Mouse (Mus musculus) embryonic facial prominence, embryonic 11.5 days (tissue): Measurements from ENCODE around the gene Commd1. TPM values are rescaled to one million over a fixed set of nuclear protein-coding genes. Genes with fewer than 3 reads are reported as not detected.

ENCODE experiments used
- ATAC-seq: fragments of 200-750 bp; cut with Nextera tagmentation; replicated peaks from 2 replicates; pipeline ENCODE4 v1.8.0; 2017; ENCODE audit warnings: low read depth; ENCODE audit not compliant: insufficient number of reproducible peaks, low FRiP score, low TSS enrichment
- DNase-seq: peaks from one replicate; pipeline ENCODE4 v3.0.0-alpha.2; 2015; ENCODE audit warnings: low spot score
- H3K27ac ChIP-seq: fragments of 300-500 bp; sonication (generic); replicated peaks from 2 replicates; pipeline ENCODE4 v1.5.1; 2014; ENCODE audit warnings: mild to moderate bottlenecking, low read depth, low read length, control low read depth
- H3K27me3 ChIP-seq: fragments of 300-500 bp; sonication (generic); 2 replicates; pipeline ENCODE4 v1.6.1; 2014; ENCODE audit warnings: mild to moderate bottlenecking, low read length, moderate library complexity, mixed read lengths; ENCODE audit not compliant: control insufficient read depth, insufficient read depth
- H3K36me3 ChIP-seq: fragments of 300-500 bp; sonication (generic); replicated peaks from 2 replicates; pipeline ENCODE4 v1.6.1; 2014; ENCODE audit warnings: low read depth, mild to moderate bottlenecking, low read length, moderate library complexity, mixed read lengths; ENCODE audit not compliant: control insufficient read depth, insufficient read depth
- H3K4me1 ChIP-seq: fragments of 300-500 bp; sonication (generic); 2 replicates; pipeline ENCODE4 v1.6.1; 2014; ENCODE audit warnings: low read length, mixed read lengths; ENCODE audit not compliant: control insufficient read depth, insufficient read depth
- H3K4me2 ChIP-seq: fragments of 300-500 bp; sonication (generic); 2 replicates; pipeline ENCODE4 v1.6.1; 2014; ENCODE audit warnings: low read depth, mild to moderate bottlenecking, control low read depth, low read length, moderate library complexity
- H3K4me3 ChIP-seq: fragments of 300-500 bp; sonication (generic); 2 replicates; pipeline ENCODE4 v1.5.1; 2014; ENCODE audit warnings: low read depth, low read length, control low read depth
- H3K9ac ChIP-seq: fragments of 300-500 bp; sonication (generic); replicated peaks from 2 replicates; pipeline ENCODE4 v1.6.1; 2014; ENCODE audit warnings: mild to moderate bottlenecking, control low read depth, low read length
- H3K9me3 ChIP-seq: fragments of 300-500 bp; sonication (generic); replicated peaks from 2 replicates; pipeline ENCODE4 v1.6.1; 2016; ENCODE audit warnings: mild to moderate bottlenecking, low read length, inconsistent platforms, mixed read lengths; ENCODE audit not compliant: control insufficient read depth
- WGBS: fragments of 180-500 bp; shearing (Covaris S2); extraction: QIAGEN DNeasy Blood & Tissue Kit; methylation state at CpG from one replicate; pipeline ENCODE4 v1.1.7; 2014; 5-methylcytosine and 5-hydroxymethylcytosine counted together
- polyA plus RNA-seq: library from polyadenylated mRNA; unstranded; fragments of >200 nt; fragmentation: Nextera tagmentation; extraction: Ambion mirVana; gene quantifications from 2 replicates; pipeline ENCODE4 v1.2.1, GENCODE M21; 2014

Gene Commd1
- polyA plus RNA-seq, 1 experiment from 2014 or later, result 452 TPM

- Histone ChIP-seq H3K4me2 (no peak overlapping the region), H3K4me3 (no peak overlapping the region), H3K27ac (no peak overlapping the region), H3K4me1 (no peaks in the 10 kb centered on the region), H3K36me3 (no peaks in the 10 kb centered on the region), H3K9ac (no peak overlapping the region), H3K27me3 (no peaks in the 10 kb centered on the region), H3K9me3 (no peaks in the 10 kb centered on the region)
- WGBS, result 93% methylated on average over 6 of the region's 6 CpGs
- DNase-seq (no peak), ATAC-seq (no peak)
Observed at GRCm38 (mm10) chr11:22956346-22956745, 25.8 kb downstream of the Commd1 start.

DNA sequence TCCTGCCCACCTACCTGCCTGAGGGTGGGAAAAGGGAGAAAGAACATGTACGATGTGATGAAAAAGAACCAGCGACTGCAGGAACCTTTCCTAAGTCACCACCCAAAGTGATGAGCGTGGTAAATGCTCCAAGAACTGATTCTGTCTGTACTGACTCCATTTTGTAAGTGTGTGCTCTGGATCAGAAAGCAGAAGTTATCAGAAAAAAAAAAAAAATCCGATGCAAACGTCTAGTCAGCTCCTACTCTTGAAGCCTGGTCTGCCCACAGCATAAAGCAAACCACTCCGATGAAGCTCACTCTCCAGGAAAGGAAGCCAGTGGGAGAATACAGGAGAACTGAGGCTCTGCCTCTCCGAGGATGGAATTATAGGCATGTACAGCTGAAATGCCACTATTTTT is 29.5 kb downstream of the Commd1 start:
- ATAC-seq (no peak), DNase-seq (no peak)
- Histone ChIP-seq H3K4me2 (no peak overlapping the region), H3K9ac (no peak overlapping the region), H3K9me3 (no peaks in the 10 kb centered on the region), H3K27me3 (no peaks in the 10 kb centered on the region), H3K4me3 (no peak overlapping the region), H3K36me3 (no peaks in the 10 kb centered on the region), H3K27ac (no peak overlapping the region), H3K4me1 (no peaks in the 10 kb centered on the region)
- 90% methylated on average over 7 of the region's 7 CpGs for WGBS

- Histone ChIP-seq H3K27ac (no peak overlapping the region), H3K4me3 (no peak overlapping the region), H3K36me3 (no peaks in the 10 kb centered on the region), H3K9ac (no peak overlapping the region), H3K27me3 (no peaks in the 10 kb centered on the region), H3K9me3 (no peaks in the 10 kb centered on the region), H3K4me2 (no peak overlapping the region), H3K4me1 (no peaks in the 10 kb centered on the region)
- no peak for DNase-seq
- WGBS, result 90% methylated on average over 6 of the region's 6 CpGs
- no peak for ATAC-seq
Observed at GRCm38 (mm10) chr11:22950131-22950530, 32.1 kb downstream of the Commd1 start.

GRCm38 (mm10) chr11:22949101-22949500 is 33.1 kb downstream of the Commd1 start:
- no peaks in the 10 kb centered on the region for H3K4me1 ChIP-seq
- H3K36me3 ChIP-seq, result no peaks in the 10 kb centered on the region
- DNase-seq, result no peak
- no peak for ATAC-seq
- H3K27me3 ChIP-seq, result no peaks in the 10 kb centered on the region
- H3K9ac ChIP-seq, result no peak overlapping the region
- no peak overlapping the region for H3K27ac ChIP-seq
- no peak overlapping the region for H3K4me2 ChIP-seq
- H3K9me3 ChIP-seq, result no peaks in the 10 kb centered on the region
- WGBS, result 92% methylated on average over 1 of the region's 1 CpGs
- H3K4me3 ChIP-seq, result no peak overlapping the region

DNA sequence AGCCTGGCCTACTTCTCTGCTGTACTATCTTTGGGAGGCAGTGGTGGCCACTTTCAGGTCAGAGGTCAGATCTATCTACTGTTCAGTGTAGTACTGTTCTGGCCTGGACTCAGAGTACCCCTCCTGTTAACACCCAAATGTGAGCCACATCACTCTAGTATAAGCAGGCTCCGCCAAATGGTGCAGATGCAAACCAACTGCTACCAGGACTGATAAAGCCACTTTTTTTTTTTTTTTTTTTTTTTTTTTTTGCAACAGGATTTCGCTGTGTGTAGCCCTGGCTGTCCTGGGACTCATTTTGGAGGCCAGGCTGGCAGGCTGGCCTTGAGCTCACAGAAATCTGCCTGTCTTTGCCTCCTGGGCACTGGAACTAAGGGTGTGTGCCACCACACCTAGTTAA is 43.2 kb downstream of the Commd1 start:
- Histone ChIP-seq H3K27me3 (no peaks in the 10 kb centered on the region), H3K9ac (no peak overlapping the region), H3K36me3 (no peaks in the 10 kb centered on the region), H3K4me3 (no peak overlapping the region), H3K4me2 (no peak overlapping the region), H3K4me1 (no peaks in the 10 kb centered on the region), H3K9me3 (no peaks in the 10 kb centered on the region), H3K27ac (no peak overlapping the region)
- ATAC-seq (no peak), DNase-seq (no peak)
- 89% methylated on average over 2 of the region's 2 CpGs for WGBS

DNA sequence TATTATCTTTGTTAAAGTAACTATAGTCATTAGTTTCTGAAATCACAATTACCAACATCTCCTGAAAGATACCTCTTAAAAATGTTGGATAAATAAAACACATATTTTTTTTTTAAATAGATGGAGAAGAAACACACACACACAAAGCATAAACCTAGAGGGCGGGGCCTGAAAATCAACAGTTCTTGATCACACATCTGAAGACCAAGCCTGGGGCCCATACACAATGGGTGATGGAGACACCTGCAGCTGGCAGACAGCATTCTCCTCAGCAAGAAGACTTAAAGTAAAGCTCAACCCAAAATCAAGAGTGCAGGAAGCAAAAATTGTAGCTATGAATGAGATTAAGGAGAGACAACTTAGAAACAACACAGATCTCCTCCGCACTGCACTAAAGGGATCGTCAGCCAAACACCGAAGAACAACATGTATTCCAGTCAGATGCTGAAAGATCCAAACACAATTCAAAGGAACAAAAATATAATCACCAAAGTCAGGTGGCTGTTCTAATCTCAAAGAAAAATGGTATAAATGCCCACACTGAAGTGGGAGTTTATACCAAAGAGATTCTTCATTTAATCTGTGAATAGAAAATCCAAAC is 44.4 kb downstream of the Commd1 start:
- 95% methylated on average over 4 of the region's 4 CpGs for WGBS
- H3K27ac ChIP-seq, result no peak overlapping the region
- no peak overlapping the region for H3K4me2 ChIP-seq
- no peaks in the 10 kb centered on the region for H3K27me3 ChIP-seq
- DNase-seq (no peak), ATAC-seq (no peak)
- H3K9ac ChIP-seq, result no peak overlapping the region
- no peak overlapping the region for H3K4me3 ChIP-seq
- no peaks in the 10 kb centered on the region for H3K36me3 ChIP-seq
- no peaks in the 10 kb centered on the region for H3K4me1 ChIP-seq
- no peaks in the 10 kb centered on the region for H3K9me3 ChIP-seq

DNA sequence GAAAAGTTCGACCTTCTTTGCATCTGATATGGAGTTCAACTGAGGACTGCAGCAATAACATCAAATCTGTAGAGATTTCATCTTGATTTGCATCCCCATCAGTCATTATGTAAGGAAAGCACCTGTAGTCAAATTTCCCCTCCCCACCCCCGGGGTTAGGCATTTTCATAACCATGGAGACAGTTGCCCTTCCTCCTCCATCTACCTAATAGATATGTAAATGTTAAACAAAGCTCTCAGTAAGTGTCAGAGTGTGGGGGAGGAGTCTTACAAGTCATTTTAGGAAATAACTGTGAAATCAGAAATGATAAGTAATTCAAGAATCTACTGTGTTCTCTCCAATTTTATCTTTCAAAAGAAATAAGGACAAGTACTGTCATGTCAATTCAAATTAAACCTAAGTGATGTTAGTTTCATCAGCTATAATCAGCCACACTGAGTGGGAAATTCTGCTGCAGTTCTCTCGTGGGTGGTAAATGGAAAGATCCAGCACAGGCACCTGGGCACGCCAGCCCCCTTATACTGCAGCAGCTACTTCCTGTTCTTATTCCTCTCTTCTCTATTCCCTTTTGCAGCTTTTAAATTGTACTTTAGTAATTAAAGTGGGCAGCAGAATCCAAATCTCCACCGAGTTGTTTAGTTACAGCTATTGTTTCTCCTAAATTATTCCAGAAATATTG is 45.6 kb downstream of the Commd1 start:
- 66% methylated on average over 5 of the region's 5 CpGs for WGBS
- Histone ChIP-seq H3K36me3 (no peaks in the 10 kb centered on the region), H3K4me3 (no peak overlapping the region), H3K9ac (no peak overlapping the region), H3K27me3 (no peaks in the 10 kb centered on the region), H3K9me3 (no peaks in the 10 kb centered on the region), H3K4me1 (no peaks in the 10 kb centered on the region), H3K4me2 (no peak overlapping the region), H3K27ac (no peak overlapping the region)
- DNase-seq (no peak), ATAC-seq (no peak)

GRCm38 (mm10) chr11:22932167-22932566 is 50.0 kb downstream of the Commd1 start:
- no peak for ATAC-seq
- H3K27me3 ChIP-seq, result no peaks in the 10 kb centered on the region

More at GRCm38 (mm10) chr11:22932167-22932566, 50.0 kb downstream of the Commd1 start:
- H3K9ac ChIP-seq, result no peak overlapping the region
- H3K9me3 ChIP-seq, result no peaks in the 10 kb centered on the region
- no peaks in the 10 kb centered on the region for H3K4me1 ChIP-seq
- H3K27ac ChIP-seq, result no peak overlapping the region
- no peak overlapping the region for H3K4me2 ChIP-seq
- DNase-seq, result no peak
- H3K4me3 ChIP-seq, result no peak overlapping the region
- H3K36me3 ChIP-seq, result no peaks in the 10 kb centered on the region
